Mouse (Mus musculus) embryonic fibroblast, embryonic 13.5 days (primary cell): Measurements from ENCODE around the gene Arl14. TPM values are rescaled to one million over a fixed set of nuclear protein-coding genes. Genes with fewer than 3 reads are reported as not detected.
A peak's percentile ranks its signal among the peaks of the same experiment; 100 is the strongest.

ENCODE experiments used
- H3K27ac ChIP-seq: 2 replicates; pipeline ENCODE4 v1.5.1; 2012; ENCODE audit warnings: low read length, control low read depth, inconsistent platforms; ENCODE audit not compliant: insufficient read depth
- H3K4me1 ChIP-seq: 2 replicates; pipeline ENCODE4 v1.6.1; 2011; ENCODE audit warnings: low read length; ENCODE audit not compliant: control insufficient read depth, insufficient read depth
- H3K4me3 ChIP-seq: 2 replicates; pipeline ENCODE4 v1.5.1; 2011; ENCODE audit warnings: mild to moderate bottlenecking, control low read depth, low read length; ENCODE audit not compliant: insufficient read depth
- CTCF ChIP-seq: IDR thresholded peaks from 2 replicates; pipeline ENCODE4 v1.5.1; 2011; ENCODE audit warnings: mild to moderate bottlenecking, control low read depth, low read length, moderate library complexity, borderline replicate concordance; ENCODE audit not compliant: insufficient read depth
- POLR2A ChIP-seq: IDR thresholded peaks from 2 replicates; pipeline ENCODE4 v1.6.1; 2011; ENCODE audit warnings: low read depth, mild to moderate bottlenecking, control low read depth, low read length, moderate library complexity
- polyA plus RNA-seq: library from polyadenylated mRNA; stranded (reverse); fragments of >200 nt; gene quantifications from 2 replicates; pipeline ENCODE4 v1.2.4, GENCODE M21; 2011; ENCODE audit warnings: low read depth; ENCODE audit not compliant: missing spikeins, insufficient read length

Arl14 gene
- polyA plus RNA-seq, 1 experiment = not detected

DNA sequence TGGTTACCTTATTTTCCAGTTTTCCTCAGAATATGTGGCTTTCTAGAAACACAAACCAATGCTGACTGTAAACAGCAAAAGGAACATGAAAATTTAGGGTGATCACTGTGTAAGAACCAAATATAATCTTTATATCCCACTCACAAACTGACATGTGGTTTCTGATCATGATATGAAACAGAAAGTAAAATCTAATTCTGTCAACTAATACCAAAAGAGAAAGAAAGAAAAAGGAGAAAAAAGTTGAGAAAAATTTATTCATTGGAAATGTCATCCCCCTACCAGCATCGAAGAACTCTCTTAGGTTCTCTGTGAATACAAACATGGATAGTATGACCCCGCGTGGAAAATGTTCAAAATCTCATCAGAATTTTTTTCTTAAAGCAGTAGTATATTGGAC, 29.2 kb upstream of the Arl14 start:
- Histone ChIP-seq H3K4me1 (no peaks in the 10 kb centered on the region), H3K4me3 (no peak overlapping the region), H3K27ac (no peak overlapping the region)
- TF ChIP-seq POLR2A = no peak
- no peak for TF ChIP-seq CTCF

DNA sequence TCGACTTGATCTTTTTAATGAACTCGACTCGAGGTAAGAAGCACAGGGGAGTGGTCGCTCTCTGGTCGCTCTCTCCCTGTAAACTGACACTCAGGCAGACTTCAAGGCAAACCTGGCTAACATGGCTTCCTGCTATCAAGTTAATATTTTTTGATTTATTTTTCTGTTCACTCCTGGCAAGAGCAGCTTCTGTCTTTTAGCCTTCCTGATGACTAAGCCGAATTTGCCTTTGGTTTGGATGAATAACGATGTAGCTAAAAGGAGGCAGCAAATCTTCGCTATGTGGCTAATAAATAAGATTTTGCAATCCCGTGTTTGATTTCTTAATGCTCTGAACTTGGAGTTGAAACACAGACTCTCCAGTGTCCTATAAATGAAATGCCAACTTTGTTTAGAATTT, 27.7 kb upstream of the Arl14 start:
- no peak overlapping the region for H3K27ac ChIP-seq
- H3K4me1 ChIP-seq = peaks cover 2% of the 10 kb centered on the region; the same call in 1 of the 2 replicates
- TF ChIP-seq POLR2A (no peak), CTCF (no peak)
- H3K4me3 ChIP-seq = no peak overlapping the region

DNA sequence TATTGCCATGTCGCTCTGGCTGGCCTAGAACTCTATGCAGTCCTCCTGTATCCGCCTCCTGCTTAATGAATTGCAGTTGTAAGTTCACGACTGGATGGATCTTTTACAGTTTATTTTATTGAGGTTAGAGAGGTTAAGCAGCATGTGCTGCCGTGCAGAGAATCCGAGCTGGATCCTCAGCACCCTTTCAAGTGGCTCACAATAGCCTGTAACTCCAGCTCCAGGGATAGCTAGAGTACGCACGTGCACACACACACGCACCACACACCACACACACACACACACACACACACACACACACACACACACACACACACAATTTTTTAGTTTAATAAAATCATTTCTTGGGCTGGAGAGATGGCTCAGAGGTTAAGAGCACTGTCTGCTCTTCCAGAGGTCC, 27.0 kb upstream of the Arl14 start:
- Histone ChIP-seq H3K4me3 (no peak overlapping the region), H3K27ac (no peak overlapping the region), H3K4me1 (peaks cover 2% of the 10 kb centered on the region; the same call in 1 of the 2 replicates)
- TF ChIP-seq CTCF (no peak), POLR2A (no peak)

GRCm38 (mm10) chr3:69198098-69198497, 24.1 kb upstream of the Arl14 start:
- H3K4me1 ChIP-seq = peaks cover 2% of the 10 kb centered on the region; the same call in 1 of the 2 replicates
- no peak for TF ChIP-seq CTCF
- TF ChIP-seq POLR2A = no peak
- H3K27ac ChIP-seq = no peak overlapping the region
- H3K4me3 ChIP-seq = no peak overlapping the region

DNA sequence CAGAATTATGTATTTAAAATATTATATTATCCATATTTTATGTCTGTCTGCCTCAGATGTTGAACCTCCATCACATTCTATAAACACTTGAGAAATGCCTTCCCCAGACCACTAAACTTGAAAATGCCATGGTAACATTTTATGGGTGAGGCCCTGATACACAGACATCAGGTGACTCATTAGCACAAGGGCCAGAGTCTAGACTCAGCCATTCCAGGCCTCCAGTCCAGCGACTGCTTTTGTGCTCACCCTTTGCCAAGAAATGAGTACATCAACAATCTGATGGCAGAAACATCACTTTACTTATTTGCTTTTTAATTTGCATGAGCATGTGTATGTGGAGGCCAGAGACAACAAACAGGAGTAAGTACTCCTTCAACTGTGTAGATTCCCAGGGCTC, 22.0 kb upstream of the Arl14 start:
- H3K4me3 ChIP-seq = no peak overlapping the region
- TF ChIP-seq CTCF (no peak), POLR2A (no peak)
- H3K27ac ChIP-seq = peak overlapping the region; percentile 62; the same call in 1 of the 2 replicates
- H3K4me1 ChIP-seq = peaks cover 2% of the 10 kb centered on the region; the same call in 1 of the 2 replicates

- Histone ChIP-seq H3K27ac (no peak overlapping the region), H3K4me3 (no peak overlapping the region), H3K4me1 (peaks cover 5% of the 10 kb centered on the region)
- TF ChIP-seq POLR2A (no peak), CTCF (no peak)
Observed at GRCm38 (mm10) chr3:69201206-69201605, 21.0 kb upstream of the Arl14 start.

DNA sequence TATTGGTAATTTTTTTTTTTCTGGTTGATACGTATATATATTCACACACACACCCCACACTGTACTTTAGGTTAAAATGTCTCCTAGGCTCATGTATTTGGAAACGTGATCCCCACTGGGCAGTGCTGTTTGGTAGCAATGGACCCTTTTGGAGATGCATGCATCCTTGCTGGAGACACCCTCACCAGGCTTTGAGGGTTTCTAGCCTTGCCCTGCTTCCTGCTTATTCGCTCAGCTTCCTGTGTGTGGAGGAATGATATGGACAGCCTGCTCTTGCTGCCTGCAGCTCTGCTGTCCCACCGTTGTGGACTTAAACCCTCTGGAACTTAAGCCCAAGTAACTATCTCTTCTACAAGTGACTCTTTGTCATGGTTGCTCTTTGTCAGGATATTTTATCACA, 19.3 kb upstream of the Arl14 start:
- peaks cover 5% of the 10 kb centered on the region for H3K4me1 ChIP-seq
- no peak overlapping the region for H3K27ac ChIP-seq
- no peak for TF ChIP-seq CTCF
- no peak overlapping the region for H3K4me3 ChIP-seq

GRCm38 (mm10) chr3:69205266-69206054, 16.8 kb upstream of the Arl14 start:
- no peak for TF ChIP-seq CTCF

GRCm38 (mm10) chr3:69206193-69206893, 15.9 kb upstream of the Arl14 start:
- H3K4me3 ChIP-seq = no peak overlapping the region
- peaks cover 3% of the 10 kb centered on the region for H3K4me1 ChIP-seq
- H3K27ac ChIP-seq = no peak overlapping the region
- no peak for TF ChIP-seq POLR2A

More at GRCm38 (mm10) chr3:69205266-69206054, 16.8 kb upstream of the Arl14 start:
- H3K4me1 ChIP-seq = peaks cover 3% of the 10 kb centered on the region
- H3K27ac ChIP-seq = no peak overlapping the region
- H3K4me3 ChIP-seq = no peak overlapping the region
